Mouse (Mus musculus): ENCODE data around the gene Rnf4. TPM values are rescaled to one million over a fixed set of nuclear protein-coding genes. Genes with fewer than 3 reads are reported as not detected.

Gene Rnf4
- 95.2 and 129 TPM in 2 replicates for total RNA-seq (2014; rRNA removed)
- polyA plus RNA-seq (2015; fragmentation: Nextera tagmentation; extraction: Ambion mirVana), result 124 TPM in 2 replicates

GRCm38 (mm10) chr5:34336097-34336774 lies at the start of gene Rnf4:
Rnf4 (plus strand) TSS chr5:34336289.
- ATAC-seq (ENCODE audit: low FRiP score), result peak; percentile 97
- Histone ChIP-seq H3K27ac (ENCODE audit: low read depth, low read length) (peak within 1 kb of the TSS; percentile 98), H3K4me2 (ENCODE audit: low read depth, low read length, poor library complexity, severe bottlenecking) (peak within 1 kb of the TSS; percentile 85), H3K9ac (replicated peaks; ENCODE audit: low read length, poor library complexity, severe bottlenecking) (peak within 1 kb of the TSS; percentile 98), H3K9me3 (ENCODE audit: low read length) (no peaks in the 10 kb centered on the region), H3K4me3 (ENCODE audit: low read depth, low read length) (peak within 1 kb of the TSS; percentile 99), H3K36me3 (ENCODE audit: insufficient read depth, low read length) (no peaks in the 10 kb centered on the region), H3K27me3 (ENCODE audit: insufficient read depth, low read length) (no peaks in the 10 kb centered on the region), H3K4me1 (ENCODE audit: insufficient read depth, low read length) (peaks cover 9% of the 10 kb centered on the region; the same call in 1 of the 2 replicates)
- no peak for TF ChIP-seq CTCF (IDR thresholded peaks at IDR 0.05)
- DNase-seq (ENCODE audit: low spot score), result peak; percentile 99
- under 1% methylated on average over 65 of the region's 67 CpGs for WGBS

- peaks cover 6% of the 10 kb centered on the region; the same call in 1 of the 2 replicates for H3K27me3 ChIP-seq (ENCODE audit: insufficient read depth, low read length)
- DNase-seq (ENCODE audit: low spot score) (no peak), ATAC-seq (ENCODE audit: low FRiP score) (no peak)
- no peaks in the 10 kb centered on the region for H3K36me3 ChIP-seq (ENCODE audit: insufficient read depth, low read length)
- WGBS, result 4% methylated on average over 11 of the region's 11 CpGs
- peak overlapping the region; percentile 48 for H3K4me3 ChIP-seq (ENCODE audit: low read depth, low read length)
- H3K9me3 ChIP-seq (ENCODE audit: low read length), result no peaks in the 10 kb centered on the region
- peak overlapping the region; percentile 54; the same call in 1 of the 2 replicates for H3K9ac ChIP-seq (replicated peaks; ENCODE audit: low read length, poor library complexity, severe bottlenecking)
- H3K4me1 ChIP-seq (ENCODE audit: insufficient read depth, low read length), result 0 out of 2 replicates have a peak, but pooled peaks cover 4% of the 10 kb centered on the region
- H3K4me2 ChIP-seq (ENCODE audit: low read depth, low read length, poor library complexity, severe bottlenecking), result peak overlapping the region; percentile 74
- TF ChIP-seq CTCF (IDR thresholded peaks at IDR 0.05), result no peak
- no peak overlapping the region for H3K27ac ChIP-seq (ENCODE audit: low read depth, low read length)
These were observed 49.6 kb upstream of the Rnf4 start for GRCm38 (mm10) chr5:34286516-34286915.

DNA sequence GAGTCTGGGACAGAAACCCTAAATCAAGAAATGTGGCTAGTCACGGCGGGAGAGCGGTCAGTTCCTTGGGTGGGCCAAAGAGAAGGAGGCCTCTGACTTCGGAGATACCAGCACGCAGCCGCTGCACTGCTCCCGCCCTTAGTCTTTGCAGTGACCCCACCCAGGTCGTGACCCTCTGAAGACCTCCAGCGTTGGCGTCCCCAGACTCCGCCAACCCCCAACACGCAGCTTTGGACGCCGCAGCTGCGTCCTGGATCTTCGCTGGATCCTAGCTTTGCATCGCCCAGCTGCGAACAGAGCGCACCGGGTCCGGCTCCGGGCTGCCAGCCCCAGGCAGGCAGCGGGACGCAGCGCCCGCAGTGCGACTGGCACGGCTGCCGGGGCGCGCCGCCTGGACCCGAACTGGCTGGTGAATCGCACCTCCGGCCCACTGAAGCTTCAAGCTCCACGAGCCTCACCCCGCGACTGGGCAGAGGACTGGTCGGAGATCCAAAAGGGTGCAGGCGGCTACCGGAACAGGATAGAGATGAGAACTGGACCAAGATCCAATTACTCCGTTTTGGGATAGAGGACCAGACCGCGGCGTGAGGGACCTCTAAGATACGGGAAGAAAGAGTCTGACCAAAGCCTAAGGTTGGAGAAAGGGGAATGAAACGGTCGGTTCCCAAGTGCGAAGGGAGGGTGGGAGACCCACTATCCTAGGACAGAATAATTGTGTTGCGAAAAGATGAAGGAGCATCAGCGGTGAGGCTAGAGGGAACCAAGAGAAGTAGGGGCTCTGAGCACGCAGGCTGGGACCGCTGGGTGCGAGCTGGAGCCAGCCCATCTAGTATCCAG lies 48.9 kb upstream of the Rnf4 start:
- DNase-seq (ENCODE audit: low spot score) (no peak), ATAC-seq (ENCODE audit: low FRiP score) (no peak)
- Histone ChIP-seq H3K9me3 (ENCODE audit: low read length) (no peaks in the 10 kb centered on the region), H3K4me2 (ENCODE audit: low read depth, low read length, poor library complexity, severe bottlenecking) (peak overlapping the region; percentile 74), H3K27ac (ENCODE audit: low read depth, low read length) (no peak overlapping the region), H3K36me3 (ENCODE audit: insufficient read depth, low read length) (no peaks in the 10 kb centered on the region), H3K4me1 (ENCODE audit: insufficient read depth, low read length) (0 out of 2 replicates have a peak, but pooled peaks cover 4% of the 10 kb centered on the region), H3K9ac (replicated peaks; ENCODE audit: low read length, poor library complexity, severe bottlenecking) (peak overlapping the region; percentile 54), H3K4me3 (ENCODE audit: low read depth, low read length) (peak overlapping the region; percentile 48), H3K27me3 (ENCODE audit: insufficient read depth, low read length) (peaks cover 6% of the 10 kb centered on the region; the same call in 1 of the 2 replicates)
- under 1% methylated on average over 54 of the region's 54 CpGs for WGBS
- no peak for TF ChIP-seq CTCF (IDR thresholded peaks at IDR 0.05)

DNA sequence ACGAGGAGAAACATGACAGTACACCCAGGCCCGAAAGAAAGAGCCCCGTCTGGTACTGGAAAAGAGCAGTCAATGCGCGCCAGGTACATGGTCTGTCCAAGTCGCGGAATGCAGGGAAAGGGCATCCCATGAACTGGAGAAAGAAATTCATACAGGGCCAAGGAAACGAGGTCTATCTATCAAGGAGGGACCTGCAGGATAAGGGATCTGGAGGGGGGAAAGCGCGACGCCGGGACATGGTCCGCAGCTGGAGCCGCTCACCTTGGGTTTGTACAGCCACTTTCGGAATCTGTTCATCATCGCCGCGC lies 48.3 kb upstream of the Rnf4 start:
- H3K27me3 ChIP-seq (ENCODE audit: insufficient read depth, low read length), result peaks cover 6% of the 10 kb centered on the region; the same call in 1 of the 2 replicates
- DNase-seq (ENCODE audit: low spot score), result no peak
- WGBS, result 2% methylated on average over 18 of the region's 18 CpGs
- 0 out of 2 replicates have a peak, but pooled peaks cover 4% of the 10 kb centered on the region for H3K4me1 ChIP-seq (ENCODE audit: insufficient read depth, low read length)
- H3K27ac ChIP-seq (ENCODE audit: low read depth, low read length), result 0 out of 2 replicates have a peak overlapping the region, but pooled peaks have one; percentile 47
- H3K36me3 ChIP-seq (ENCODE audit: insufficient read depth, low read length), result no peaks in the 10 kb centered on the region
- H3K9ac ChIP-seq (replicated peaks; ENCODE audit: low read length, poor library complexity, severe bottlenecking), result peak overlapping the region; percentile 62
- H3K4me2 ChIP-seq (ENCODE audit: low read depth, low read length, poor library complexity, severe bottlenecking), result peak overlapping the region; percentile 74
- no peaks in the 10 kb centered on the region for H3K9me3 ChIP-seq (ENCODE audit: low read length)
- no peak for TF ChIP-seq CTCF (IDR thresholded peaks at IDR 0.05)
- H3K4me3 ChIP-seq (ENCODE audit: low read depth, low read length), result peak overlapping the region; percentile 48
- ATAC-seq (ENCODE audit: low FRiP score), result no peak

- Histone ChIP-seq H3K27ac (ENCODE audit: low read depth, low read length) (peak within 1 kb of the TSS; percentile 51; the same call in 1 of the 2 replicates), H3K9me3 (ENCODE audit: low read length) (no peaks in the 10 kb centered on the region), H3K4me1 (ENCODE audit: insufficient read depth, low read length) (0 out of 2 replicates have a peak, but pooled peaks cover 4% of the 10 kb centered on the region), H3K36me3 (ENCODE audit: insufficient read depth, low read length) (no peaks in the 10 kb centered on the region), H3K4me2 (ENCODE audit: low read depth, low read length, poor library complexity, severe bottlenecking) (peak within 1 kb of the TSS; percentile 74), H3K27me3 (ENCODE audit: insufficient read depth, low read length) (peaks cover 6% of the 10 kb centered on the region; the same call in 1 of the 2 replicates), H3K4me3 (ENCODE audit: low read depth, low read length) (peak within 1 kb of the TSS; percentile 48), H3K9ac (replicated peaks; ENCODE audit: low read length, poor library complexity, severe bottlenecking) (peak within 1 kb of the TSS; percentile 62)
- ATAC-seq (ENCODE audit: low FRiP score) (peak; percentile 98), DNase-seq (ENCODE audit: low spot score) (peak; percentile 96)
- under 1% methylated on average over 50 of the region's 83 CpGs for WGBS
- TF ChIP-seq CTCF (IDR thresholded peaks at IDR 0.05), result peak; percentile 13; the same call in 1 of the 2 replicates
These were observed 47.9 kb upstream of the Rnf4 start, which contains the start of the genes Zfyve28 and Cfap99 for GRCm38 (mm10) chr5:34288154-34288716. Zfyve28 (minus strand) TSS chr5:34288449. Cfap99 (plus strand) TSS chr5:34288600.

All from midbrain, postnatal 0 days (tissue).